Mouse (Mus musculus) neutrophil, adult 5-6 weeks (primary cell): Measurements from ENCODE around the gene Nfkb1. TPM values are rescaled to one million over a fixed set of nuclear protein-coding genes. Genes with fewer than 3 reads are reported as not detected.

Source experiments
- ATAC-seq: fragments of 151-379, 151-347 bp; 2 replicates; pipeline ENCODE4 v1.8.0; 2017; ENCODE audit warnings: mild to moderate bottlenecking, moderate TSS enrichment; ENCODE audit not compliant: insufficient number of reproducible peaks, poor library complexity, low FRiP score, severe bottlenecking; ENCODE audit errors: extremely low read depth
- total RNA-seq: library from RNA; stranded (forward); fragments of 200-1000 nt; gene quantifications from 2 replicates; pipeline ENCODE4 v1.2.3, GENCODE M21; 2017

Gene Nfkb1
- total RNA-seq, 1 experiment from 2014 or later: 216 TPM

DNA sequence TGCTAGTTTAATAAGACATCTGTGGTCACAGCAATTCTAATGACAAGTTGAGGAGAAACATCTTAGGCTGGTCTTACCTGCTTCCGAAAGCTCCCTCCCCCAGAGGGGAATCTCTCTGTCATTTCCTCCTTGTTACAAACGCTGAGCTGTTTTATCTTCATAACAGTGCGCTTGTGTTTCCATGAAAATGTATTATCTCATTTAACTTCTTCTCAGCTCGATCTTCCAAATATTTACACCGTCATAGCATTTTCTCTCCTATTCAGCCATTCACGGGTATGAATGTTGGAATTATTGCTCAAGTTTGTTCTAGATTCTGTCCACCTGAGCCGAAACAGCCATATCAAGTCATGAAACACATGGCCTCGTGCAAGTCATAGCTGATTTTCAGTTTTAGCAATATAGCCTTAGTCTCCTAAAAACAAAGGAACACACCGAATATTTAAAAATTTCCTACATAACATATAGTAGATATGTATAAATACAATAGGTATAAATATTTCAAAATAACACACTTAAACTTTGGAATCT is 19.8 kb upstream of the Nfkb1 start:
- ATAC-seq: no peak

DNA sequence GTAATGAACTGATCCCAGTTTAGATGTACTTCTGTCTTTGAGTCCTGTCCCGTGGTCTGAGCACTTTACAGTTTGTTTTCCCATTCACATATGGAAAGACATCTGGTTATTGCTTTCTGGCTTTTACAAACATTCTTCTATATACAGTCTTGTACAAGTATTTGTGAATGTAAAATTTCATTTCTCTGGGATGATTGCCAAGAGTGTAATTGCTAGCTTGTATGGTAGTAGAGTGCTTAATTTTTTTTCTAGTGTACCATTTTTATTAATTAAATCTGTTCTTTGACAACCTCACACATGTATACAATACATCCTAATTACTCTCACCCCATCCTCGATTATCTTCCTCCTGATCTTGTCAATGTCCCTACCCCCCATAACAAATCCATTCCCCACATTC is 12.0 kb upstream of the Nfkb1 start:
- no peak for ATAC-seq

DNA sequence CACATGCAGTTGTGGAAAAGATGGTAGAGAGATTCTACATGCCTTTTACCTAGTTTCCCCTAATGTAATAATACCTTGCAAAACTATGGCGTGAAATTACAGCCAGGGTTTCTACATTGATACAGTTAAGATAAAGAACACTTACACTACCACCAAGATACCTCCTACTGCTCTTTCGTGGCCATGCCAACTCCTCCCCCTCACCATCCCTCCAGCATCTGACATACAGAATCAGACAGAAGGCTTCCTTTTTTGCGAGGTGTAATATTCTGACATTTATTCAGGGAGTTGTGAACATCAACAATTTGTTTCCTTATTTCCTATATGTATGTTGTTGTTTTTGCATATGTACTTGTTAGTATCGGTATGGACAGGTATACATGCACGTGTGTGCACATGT is 11.3 kb upstream of the Nfkb1 start:
- ATAC-seq: no peak

DNA sequence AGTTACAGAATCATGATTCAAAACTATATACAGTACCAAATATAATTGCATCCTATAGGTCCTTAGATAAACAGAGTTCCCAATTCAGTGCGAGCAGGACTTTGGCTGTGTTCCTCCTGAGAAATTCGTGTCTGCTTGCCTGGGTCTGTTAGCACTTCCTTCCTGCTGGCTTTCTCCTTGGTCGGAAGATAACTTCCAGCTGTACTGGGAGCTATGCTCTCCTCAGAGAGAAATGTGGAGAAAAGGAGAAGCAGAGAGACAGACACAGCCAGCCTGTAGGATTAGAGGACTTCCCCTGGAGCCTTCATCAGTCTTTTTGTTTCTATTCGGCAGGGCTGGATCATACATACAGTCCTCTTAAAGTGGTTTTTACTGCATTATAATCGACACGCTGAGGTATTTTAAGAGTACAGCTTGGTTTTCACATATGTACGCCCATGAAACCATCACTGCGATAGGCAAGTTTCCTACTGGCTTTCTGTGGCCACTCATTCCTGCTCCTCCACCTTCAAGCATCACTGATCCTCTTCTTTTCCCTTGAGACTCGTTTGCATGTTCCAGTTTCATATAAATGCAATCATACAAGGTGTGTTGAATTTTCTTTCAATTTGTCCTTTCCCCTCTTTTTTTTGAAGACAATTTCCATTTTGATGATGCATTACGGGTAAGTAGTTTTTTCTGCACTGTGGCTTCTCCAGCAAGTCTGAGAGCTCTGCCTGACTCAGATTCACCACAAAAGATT is 8.3 kb upstream of the Nfkb1 start:
- no peak for ATAC-seq

DNA sequence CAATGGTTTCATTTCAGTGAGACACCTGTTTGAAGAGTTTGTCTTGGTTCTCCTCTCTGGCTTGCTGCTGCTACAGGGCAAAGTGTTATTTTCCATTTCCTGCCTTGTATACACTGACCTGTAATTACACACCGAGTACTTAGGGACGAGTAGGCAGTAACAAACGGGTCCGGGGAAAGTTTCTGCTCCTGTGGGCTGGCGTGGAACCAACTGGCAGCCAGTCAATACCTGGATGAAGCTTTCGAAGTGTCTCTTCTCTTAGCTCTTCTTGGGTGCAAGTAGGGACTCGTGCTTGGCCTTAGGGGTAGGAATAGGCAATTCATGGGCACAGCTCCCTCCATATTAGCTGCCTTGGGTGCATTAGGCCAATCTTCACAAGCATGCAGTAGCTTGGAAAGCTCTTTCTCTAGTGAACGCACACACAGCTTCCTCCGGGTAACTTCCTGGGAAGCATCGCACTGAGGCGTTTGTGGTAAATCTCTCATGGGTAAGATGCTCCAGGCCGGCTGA is 7.2 kb upstream of the Nfkb1 start:
- no peak for ATAC-seq

DNA sequence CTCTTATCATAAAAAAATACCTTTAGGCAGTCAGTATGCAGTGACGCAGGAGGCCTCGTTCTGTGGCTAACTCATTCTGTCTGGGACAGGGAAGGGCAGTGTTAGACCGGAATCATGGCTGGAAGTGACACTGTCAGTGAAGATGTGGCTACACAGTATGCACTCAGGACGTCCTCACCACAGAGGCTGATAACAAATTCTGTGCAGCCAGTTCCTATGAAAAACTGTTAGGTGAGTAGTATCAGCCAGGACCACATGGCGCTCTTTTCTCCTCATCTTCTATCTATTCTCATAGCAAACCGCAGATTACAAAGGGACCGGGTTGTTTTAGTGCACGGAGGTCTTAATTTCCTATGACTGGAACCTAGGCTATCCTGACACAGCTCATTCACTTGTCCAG is 4.9 kb upstream of the Nfkb1 start:
- no peak for ATAC-seq

DNA sequence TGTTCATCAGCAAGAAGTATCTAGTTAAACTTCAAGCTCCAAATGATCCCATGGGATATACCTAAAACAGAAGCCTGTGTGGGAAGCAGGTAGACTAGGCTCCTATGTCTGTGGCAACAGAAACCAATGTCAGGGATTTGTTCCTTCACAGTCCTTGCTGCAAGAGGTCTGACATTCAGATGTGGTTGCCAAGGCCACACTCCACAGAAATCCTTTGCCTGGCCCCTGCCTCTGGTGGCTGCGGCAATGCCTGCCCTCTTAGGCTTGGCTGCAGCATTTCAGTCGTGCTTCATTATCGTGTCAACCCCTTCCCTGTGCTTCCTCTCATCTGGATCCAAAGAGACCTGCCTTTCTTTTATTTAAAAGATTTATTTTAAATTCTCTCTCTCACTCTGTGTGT is 1.7 kb upstream of the Nfkb1 start:
- ATAC-seq: no peak

DNA sequence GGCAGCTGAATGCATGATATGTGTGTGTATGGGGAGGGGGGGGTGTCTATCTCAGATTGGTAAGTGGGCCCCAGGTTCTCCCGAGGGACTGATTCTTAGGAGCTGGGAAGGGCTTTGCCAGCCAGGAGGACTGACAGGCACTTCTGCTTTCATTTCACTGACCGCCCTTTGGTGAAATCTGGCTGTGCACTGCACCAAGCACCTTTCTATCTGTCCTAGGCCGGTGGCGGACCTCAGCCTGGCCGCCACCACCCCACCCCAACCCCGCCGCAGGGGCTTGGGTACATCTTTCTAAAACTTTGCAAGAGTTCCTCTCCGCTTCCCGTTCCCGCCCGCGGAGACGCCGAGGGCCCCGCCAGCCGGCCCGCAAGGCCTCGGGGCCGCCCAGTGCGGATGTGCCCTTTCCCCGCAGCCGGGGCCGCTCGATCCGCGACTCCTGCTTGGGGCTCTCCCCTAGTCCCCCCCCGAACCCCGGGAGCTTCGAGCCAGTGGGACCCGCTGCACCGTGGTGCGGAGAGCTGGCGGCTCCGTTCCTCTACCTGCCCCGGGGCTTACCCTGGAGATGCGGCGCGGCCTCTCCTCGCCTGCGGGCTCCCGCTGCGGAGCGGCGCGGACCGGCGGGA is 668 bp downstream of the Nfkb1 start:
- ATAC-seq: peak; percentile 15

DNA sequence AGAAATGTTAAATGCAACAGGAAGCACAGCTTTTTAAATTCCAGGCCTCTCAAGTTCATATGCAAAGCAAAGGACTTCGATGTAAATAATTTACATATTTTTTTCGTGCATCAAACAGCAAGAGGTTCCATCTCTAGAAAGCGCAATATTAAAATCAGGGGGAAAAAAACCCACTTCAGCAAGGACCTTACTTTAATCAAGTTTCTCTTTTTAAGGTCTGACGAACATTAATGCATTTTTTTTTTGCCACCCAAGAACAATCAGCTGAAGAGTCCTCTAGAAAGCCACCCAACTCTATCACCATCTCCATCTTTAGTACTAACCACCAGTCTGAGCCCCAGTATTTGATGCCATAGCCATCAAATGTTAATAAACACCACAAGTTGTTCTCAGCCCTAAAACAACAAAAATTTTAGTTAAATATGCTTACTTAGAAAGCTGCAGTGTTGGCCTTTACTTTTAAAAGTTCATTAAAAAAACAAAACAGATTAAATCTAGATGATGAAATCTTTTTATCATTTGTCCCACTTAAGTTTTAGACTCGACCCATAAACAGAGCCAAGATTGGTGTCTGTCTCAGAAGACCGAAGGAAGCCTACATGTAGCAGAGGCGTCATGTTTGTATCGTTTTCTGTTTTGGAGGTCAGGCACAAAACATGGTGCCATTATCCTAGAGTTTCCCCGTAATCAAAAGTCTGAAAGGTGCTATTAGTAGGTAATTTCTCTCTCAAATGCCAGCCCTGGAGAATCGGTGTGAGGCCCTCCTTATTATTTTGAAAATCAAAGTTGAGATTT is 1.4 kb downstream of the Nfkb1 start:
- no peak for ATAC-seq

DNA sequence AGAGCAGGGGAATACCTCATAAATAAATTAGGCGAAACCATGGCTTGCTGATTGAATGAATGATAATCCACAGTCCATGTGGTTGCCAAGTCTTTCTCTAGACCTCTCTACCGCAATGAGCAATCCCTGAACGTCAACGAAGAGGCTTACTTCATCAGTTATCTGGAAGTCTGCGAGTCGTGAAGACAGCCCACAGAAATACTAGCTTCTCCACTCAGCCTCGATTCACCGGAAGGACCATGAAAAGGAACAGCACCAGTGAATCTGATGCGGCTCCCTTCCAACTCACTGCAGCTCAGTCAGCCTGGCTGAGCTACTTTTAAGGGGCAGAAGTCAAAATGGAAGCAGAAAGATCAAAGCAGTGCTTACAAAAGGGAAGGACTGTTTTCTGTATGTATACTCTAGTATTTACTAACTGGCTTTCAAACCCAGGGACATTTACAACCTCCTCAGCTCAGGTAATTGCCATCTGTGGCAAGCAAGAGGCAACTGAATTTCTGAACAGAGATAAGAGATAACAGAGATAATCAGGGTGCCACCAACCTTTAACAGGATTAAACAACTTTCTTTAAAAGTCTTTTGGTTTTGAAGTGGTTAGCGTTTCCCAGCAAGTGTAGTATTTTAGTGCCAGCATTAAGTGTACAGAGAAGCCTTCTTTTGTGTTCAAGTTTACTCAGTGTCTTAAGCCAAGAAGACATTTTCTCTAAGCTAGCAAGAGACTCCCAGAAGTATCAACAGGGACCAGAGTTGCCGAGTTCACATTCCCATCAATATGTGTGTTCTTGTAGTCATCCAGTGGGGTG is 2.2 kb downstream of the Nfkb1 start:
- no peak for ATAC-seq

DNA sequence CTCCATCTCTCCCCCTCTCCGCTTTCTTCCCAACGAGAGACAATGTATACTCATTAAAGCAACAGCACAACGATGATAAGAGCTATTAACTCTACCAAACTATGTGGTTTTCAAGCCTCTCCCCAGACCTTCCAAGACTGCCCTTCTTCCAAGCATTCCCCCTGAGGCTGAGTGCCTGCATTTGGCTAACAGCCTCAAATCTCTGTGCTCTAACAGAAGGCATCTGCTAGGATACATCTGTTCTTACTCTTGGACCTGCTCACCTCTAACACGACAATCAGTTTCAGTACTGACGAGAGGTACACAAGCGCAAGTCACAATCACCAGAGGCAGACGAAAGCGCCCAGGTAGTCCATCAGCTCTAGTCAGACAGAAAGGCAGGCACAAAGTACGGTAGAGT is 3.4 kb downstream of the Nfkb1 start:
- no peak for ATAC-seq

DNA sequence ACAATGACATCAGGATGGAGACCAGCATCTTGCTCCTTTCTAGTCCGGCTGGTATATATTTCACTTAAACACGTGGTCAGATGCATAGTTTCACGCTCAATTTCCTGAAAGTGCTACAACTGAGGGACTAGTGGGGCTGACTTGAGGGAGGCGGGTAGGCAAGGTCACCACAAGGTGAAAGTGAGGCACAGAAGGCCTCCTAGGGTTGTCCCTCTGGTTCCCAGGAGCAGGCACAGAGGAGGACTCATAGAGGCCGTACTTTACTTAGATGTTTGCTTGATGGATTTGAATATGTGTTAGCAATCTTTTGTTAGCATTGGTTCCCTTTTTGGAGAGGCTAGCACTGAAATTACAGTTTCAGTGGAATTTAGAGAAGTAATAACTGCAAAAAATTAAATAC is 4.9 kb downstream of the Nfkb1 start:
- peak; percentile 21 for ATAC-seq

DNA sequence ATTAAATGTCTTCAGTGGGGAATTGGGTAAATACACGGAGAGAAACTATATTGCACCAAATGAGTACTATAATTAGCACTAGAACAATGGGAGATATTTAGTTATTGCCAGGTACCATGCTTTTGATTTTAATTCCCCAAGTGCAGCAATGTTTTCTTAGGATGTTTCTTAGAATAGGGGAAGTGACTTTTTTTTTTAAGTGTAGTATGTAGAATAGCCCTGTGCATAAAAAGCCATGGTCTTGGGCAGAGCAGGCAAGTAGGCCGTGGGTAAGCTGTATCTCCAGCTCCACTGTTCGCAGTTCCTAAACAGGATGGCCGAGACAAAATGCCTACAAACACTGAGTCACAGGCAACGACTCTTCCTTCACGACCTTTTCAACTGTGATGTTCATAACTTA is 8.1 kb downstream of the Nfkb1 start:
- no peak for ATAC-seq

DNA sequence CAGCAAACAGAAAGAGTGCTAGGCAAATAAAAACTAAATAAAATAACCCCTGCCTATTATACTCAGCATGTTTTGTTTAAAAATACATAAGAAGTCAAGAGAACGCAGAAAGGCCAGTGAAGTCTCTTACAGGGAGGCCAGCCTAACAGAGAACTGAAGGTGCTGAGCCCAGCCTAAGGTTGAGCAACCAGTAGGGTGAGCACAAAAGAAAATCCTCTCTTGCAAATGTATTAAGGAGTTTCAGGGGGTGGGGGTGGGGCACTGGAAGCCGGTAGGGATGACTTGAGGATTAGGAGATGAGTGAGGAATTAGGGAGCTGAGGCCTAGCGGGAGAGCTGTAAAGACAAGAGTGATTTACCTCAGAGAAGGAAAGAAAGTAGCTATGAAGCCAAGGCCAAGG is 9.1 kb downstream of the Nfkb1 start:
- ATAC-seq: no peak

DNA sequence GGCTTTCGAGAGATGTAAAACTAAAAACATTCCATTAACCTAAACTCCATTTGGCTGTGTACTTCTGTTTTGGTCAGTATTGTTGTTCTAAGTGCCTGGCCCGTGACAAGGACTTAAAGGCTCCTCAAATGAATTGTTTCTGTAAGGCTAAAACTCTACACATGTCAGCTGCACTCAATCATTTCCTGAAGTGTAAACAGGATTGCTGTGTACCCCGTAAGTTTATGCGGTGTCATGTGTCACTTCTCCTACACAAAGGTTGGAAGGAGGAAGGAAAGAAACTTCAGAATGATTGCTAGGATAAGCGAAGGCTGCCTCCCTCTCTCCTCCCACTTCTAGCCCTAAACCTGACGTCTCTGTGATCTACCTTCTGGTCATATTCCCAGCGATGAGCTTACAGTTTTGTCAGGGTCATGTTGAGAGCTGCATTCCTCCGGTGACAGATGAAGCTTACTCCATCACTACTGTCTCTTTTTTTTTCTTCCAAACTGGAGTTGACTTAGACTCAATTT is 10.0 kb downstream of the Nfkb1 start:
- no peak for ATAC-seq

DNA sequence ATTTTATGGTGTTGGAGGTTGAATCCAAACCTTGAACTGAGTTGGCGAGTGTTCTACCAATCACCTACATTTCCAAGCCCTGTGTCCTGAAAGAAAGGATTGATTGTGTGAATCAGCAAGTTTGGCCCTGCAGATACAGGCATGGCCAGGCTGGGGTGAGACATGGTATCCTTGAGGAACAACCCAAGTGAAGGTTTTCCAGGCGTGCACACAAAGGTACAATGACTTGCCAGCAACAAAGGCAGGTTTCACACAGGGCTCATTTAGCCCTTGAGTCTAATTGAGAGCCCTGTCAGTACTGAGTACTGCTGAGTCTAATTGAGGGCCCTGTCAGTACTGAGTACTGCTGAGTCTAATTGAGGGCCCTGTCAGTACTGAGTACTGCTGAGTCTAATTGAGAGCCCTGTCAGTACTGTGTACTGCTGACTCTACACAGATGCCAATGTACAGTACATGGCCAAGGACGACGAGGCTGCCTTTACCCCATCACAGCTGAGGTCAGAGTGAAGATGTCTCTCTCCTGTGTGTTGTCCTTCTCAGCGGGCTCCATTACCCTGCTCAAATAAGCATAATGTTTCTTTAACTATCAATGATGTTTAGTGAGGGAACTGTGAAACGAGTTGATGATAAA is 11.0 kb downstream of the Nfkb1 start:
- no peak for ATAC-seq

DNA sequence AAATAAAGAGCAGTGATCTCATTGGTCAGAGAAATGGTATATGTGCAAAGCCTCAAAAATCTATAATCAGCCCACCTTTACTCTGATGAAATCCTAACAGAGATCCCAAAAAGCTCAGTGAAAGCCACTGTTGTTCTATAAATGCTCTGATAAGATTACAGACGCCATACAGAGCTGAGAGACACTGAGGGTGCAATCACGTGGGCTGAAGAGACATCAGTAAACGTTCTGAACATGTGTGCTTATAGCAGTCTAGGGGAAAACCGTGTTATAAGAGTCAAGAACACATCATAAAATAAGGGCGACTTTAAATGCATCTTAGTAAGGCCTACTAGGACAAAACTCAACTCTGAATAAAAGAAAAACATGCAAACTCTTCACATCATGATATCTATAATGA is 14.3 kb downstream of the Nfkb1 start:
- ATAC-seq: no peak

DNA sequence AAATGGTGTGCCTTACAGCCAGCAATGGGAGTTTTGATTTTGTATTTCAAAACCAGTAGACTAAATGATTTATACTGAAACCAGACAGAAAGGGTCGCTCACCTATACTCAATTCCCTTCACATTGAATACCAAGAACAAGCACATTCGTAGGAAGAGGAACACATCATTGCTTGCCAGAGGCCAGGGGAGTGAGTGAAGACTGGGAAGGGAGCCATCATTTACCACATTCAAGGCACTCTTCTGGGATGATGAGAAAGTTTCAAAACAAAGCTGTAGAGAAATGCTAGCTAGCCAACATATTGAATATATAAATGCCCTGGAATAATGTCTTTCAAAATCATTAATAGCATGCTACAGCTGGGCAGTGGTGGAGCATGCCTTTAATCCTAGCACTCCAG is 15.0 kb downstream of the Nfkb1 start:
- no peak for ATAC-seq
